Mouse (Mus musculus) lung, postnatal 0 days (tissue): ENCODE measurements around the gene Cntnap2. TPM values are rescaled to one million over a fixed set of nuclear protein-coding genes. Genes with fewer than 3 reads are reported as not detected.

ENCODE experiments used
- ATAC-seq: fragments of 200-750 bp; cut with Nextera tagmentation; 2 replicates; pipeline ENCODE4 v1.8.0; 2017; ENCODE audit warnings: moderate library complexity
- DNase-seq: peaks from one replicate; pipeline ENCODE4 v3.0.0-alpha.2; 2016; ENCODE audit warnings: low spot score
- H3K27ac ChIP-seq: fragments of 300-500 bp; sonication (generic); 2 replicates; pipeline ENCODE4 v1.5.1; 2014; ENCODE audit warnings: antibody characterized with exemption, mild to moderate bottlenecking, low read length, mixed read lengths
- H3K27me3 ChIP-seq: fragments of 300-500 bp; sonication (generic); replicated peaks from 2 replicates; pipeline ENCODE4 v1.6.1; 2014; ENCODE audit warnings: low read length, mixed read lengths; ENCODE audit not compliant: insufficient read depth
- H3K36me3 ChIP-seq: fragments of 300-500 bp; sonication (generic); 2 replicates; pipeline ENCODE4 v1.6.1; 2014; ENCODE audit warnings: low read length, mixed read lengths; ENCODE audit not compliant: insufficient read depth
- H3K4me1 ChIP-seq: fragments of 300-500 bp; sonication (generic); 2 replicates; pipeline ENCODE4 v1.6.1; 2014; ENCODE audit warnings: antibody characterized with exemption, low read depth, low read length, mixed read lengths; ENCODE audit not compliant: insufficient read depth
- H3K4me2 ChIP-seq: fragments of 300-500 bp; sonication (generic); replicated peaks from 2 replicates; pipeline ENCODE4 v1.6.1; 2014; ENCODE audit warnings: low read depth, mild to moderate bottlenecking, low read length, moderate library complexity, mixed read lengths
- H3K4me3 ChIP-seq: fragments of 300-500 bp; sonication (generic); 2 replicates; pipeline ENCODE4 v1.5.1; 2014; ENCODE audit warnings: low read depth, low read length
- H3K9ac ChIP-seq: fragments of 300-500 bp; sonication (generic); replicated peaks from 2 replicates; pipeline ENCODE4 v1.6.1; 2014; ENCODE audit warnings: low read depth, mild to moderate bottlenecking
- H3K9me3 ChIP-seq: fragments of 300-500 bp; sonication (generic); 2 replicates; pipeline ENCODE4 v1.6.1; 2016; ENCODE audit warnings: low read length, mixed read lengths
- CTCF ChIP-seq: IDR thresholded peaks from 2 replicates; pipeline ENCODE4 v1.5.1; 2016; ENCODE audit warnings: antibody characterized with exemption, mild to moderate bottlenecking
- EP300 ChIP-seq: IDR thresholded peaks from 2 replicates; pipeline ENCODE4 v1.6.1; 2016; ENCODE audit warnings: antibody characterized with exemption, mild to moderate bottlenecking, control low read depth
- WGBS: fragments of 180-500 bp; shearing (Covaris S2); extraction: QIAGEN DNeasy Blood & Tissue Kit; methylation state at CpG from one replicate; pipeline ENCODE4 v1.1.7; 2014; 5-methylcytosine and 5-hydroxymethylcytosine counted together
- polyA plus RNA-seq: library from polyadenylated mRNA; unstranded; fragments of >200 nt; fragmentation: Nextera tagmentation; extraction: Ambion mirVana; gene quantifications from 2 replicates; pipeline ENCODE4 v1.2.1, GENCODE M21; 2015

Gene Cntnap2
- polyA plus RNA-seq, 1 experiment from 2014 or later = 0.10 TPM

- ATAC-seq (no peak), DNase-seq (no peak)
- no peak overlapping the region for H3K4me3 ChIP-seq
- no peak overlapping the region for H3K9ac ChIP-seq
- H3K27me3 ChIP-seq = no peaks in the 10 kb centered on the region
- TF ChIP-seq EP300 = no peak
- TF ChIP-seq CTCF = no peak
- H3K9me3 ChIP-seq = no peaks in the 10 kb centered on the region
- H3K36me3 ChIP-seq = no peaks in the 10 kb centered on the region
- no peak overlapping the region for H3K27ac ChIP-seq
- no peak overlapping the region for H3K4me2 ChIP-seq
- WGBS = 44% methylated on average over 1 of the region's 1 CpGs
- H3K4me1 ChIP-seq = no peaks in the 10 kb centered on the region
Observed at GRCm38 (mm10) chr6:45938775-45939174, 879.6 kb downstream of the Cntnap2 start.

- no peaks in the 10 kb centered on the region for H3K36me3 ChIP-seq
- no peak for DNase-seq
- no peak for ATAC-seq
- WGBS = 19% methylated on average over 3 of the region's 3 CpGs
- H3K27ac ChIP-seq = no peak overlapping the region
- no peak for TF ChIP-seq EP300
- TF ChIP-seq CTCF = no peak
- no peaks in the 10 kb centered on the region for H3K4me1 ChIP-seq
- no peak overlapping the region for H3K4me3 ChIP-seq
- no peak overlapping the region for H3K9ac ChIP-seq
- no peaks in the 10 kb centered on the region for H3K9me3 ChIP-seq
- no peak overlapping the region for H3K4me2 ChIP-seq
- no peaks in the 10 kb centered on the region for H3K27me3 ChIP-seq
Observed at GRCm38 (mm10) chr6:45945144-45945985, 886.2 kb downstream of the Cntnap2 start.

GRCm38 (mm10) chr6:45954773-45955172, 895.6 kb downstream of the Cntnap2 start:
- H3K9me3 ChIP-seq = no peaks in the 10 kb centered on the region
- H3K4me2 ChIP-seq = no peak overlapping the region
- DNase-seq = peak; percentile 36
- H3K27ac ChIP-seq = no peak overlapping the region
- no peak for TF ChIP-seq CTCF
- TF ChIP-seq EP300 = no peak
- H3K9ac ChIP-seq = no peak overlapping the region
- no peaks in the 10 kb centered on the region for H3K27me3 ChIP-seq
- H3K4me3 ChIP-seq = no peak overlapping the region
- ATAC-seq = 0 out of 2 replicates have a peak, but pooled peaks have one; percentile 47
- H3K4me1 ChIP-seq = no peaks in the 10 kb centered on the region
- no peaks in the 10 kb centered on the region for H3K36me3 ChIP-seq

GRCm38 (mm10) chr6:45964494-45964893, 905.3 kb downstream of the Cntnap2 start:
- H3K4me3 ChIP-seq = no peak overlapping the region
- H3K9ac ChIP-seq = no peak overlapping the region
- no peaks in the 10 kb centered on the region for H3K36me3 ChIP-seq
- ATAC-seq (no peak), DNase-seq (no peak)
- H3K4me1 ChIP-seq = no peaks in the 10 kb centered on the region
- TF ChIP-seq EP300 (no peak), CTCF (no peak)
- no peak overlapping the region for H3K4me2 ChIP-seq
- no peak overlapping the region for H3K27ac ChIP-seq
- H3K27me3 ChIP-seq = no peaks in the 10 kb centered on the region
- WGBS = 70% methylated on average over 1 of the region's 1 CpGs
- no peaks in the 10 kb centered on the region for H3K9me3 ChIP-seq

- no peaks in the 10 kb centered on the region for H3K27me3 ChIP-seq
- H3K9me3 ChIP-seq = no peaks in the 10 kb centered on the region
- no peak overlapping the region for H3K4me3 ChIP-seq
- TF ChIP-seq EP300 (no peak), CTCF (no peak)
- H3K4me1 ChIP-seq = no peaks in the 10 kb centered on the region
- WGBS = 64% methylated on average over 6 of the region's 6 CpGs
- H3K36me3 ChIP-seq = no peaks in the 10 kb centered on the region
- H3K4me2 ChIP-seq = no peak overlapping the region
- ATAC-seq (no peak), DNase-seq (no peak)
- H3K9ac ChIP-seq = no peak overlapping the region
- H3K27ac ChIP-seq = no peak overlapping the region
Observed at GRCm38 (mm10) chr6:45974471-45975154, 915.5 kb downstream of the Cntnap2 start.

GRCm38 (mm10) chr6:45979171-45979570, 920.0 kb downstream of the Cntnap2 start:
- no peaks in the 10 kb centered on the region for H3K9me3 ChIP-seq
- H3K4me3 ChIP-seq = no peak overlapping the region
- no peaks in the 10 kb centered on the region for H3K36me3 ChIP-seq
- DNase-seq = no peak
- H3K27ac ChIP-seq = no peak overlapping the region
- H3K27me3 ChIP-seq = no peaks in the 10 kb centered on the region
- no peak overlapping the region for H3K4me2 ChIP-seq
- H3K4me1 ChIP-seq = no peaks in the 10 kb centered on the region
- no peak overlapping the region for H3K9ac ChIP-seq
- TF ChIP-seq EP300 (no peak), CTCF (no peak)
- 90% methylated on average over 2 of the region's 2 CpGs for WGBS
- no peak for ATAC-seq
